8 mouse cellular contexts compared by ENCODE assay signal in the genomic region with DNA sequence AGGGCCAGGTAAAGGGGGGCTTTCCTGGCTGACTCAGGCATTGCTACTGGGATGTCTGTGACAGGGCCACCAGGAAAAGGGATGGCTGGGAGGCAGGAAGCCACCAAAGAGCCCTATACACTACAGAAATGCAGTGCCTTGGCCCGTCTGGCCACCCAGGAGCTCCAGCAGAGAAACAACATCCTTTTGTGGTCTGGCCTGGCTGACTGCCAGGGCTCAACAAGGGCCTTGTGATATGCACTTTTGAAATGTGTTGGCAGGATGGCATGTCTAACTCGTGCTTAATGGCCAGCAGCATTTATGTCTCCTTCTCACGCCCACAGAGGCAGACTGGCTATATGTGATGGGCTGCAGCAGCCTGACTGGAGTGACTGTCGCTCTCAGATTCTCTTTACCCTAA.
DNase-seq lines count a peak whose midpoint lies in the region; ATAC-seq and TF ChIP-seq lines count a peak whose summit lies in the region.

No protein-coding gene starts in this region.

- H3K4me2 ChIP-seq in embryonic facial prominence, embryonic 13.5 days, result peak overlapping the region; percentile 16; the same call in 1 of the 2 replicates
- H3K4me2 ChIP-seq in lung, postnatal 0 days (replicated peaks; ENCODE audit: low read depth, low read length), result no peak overlapping the region

- peak; percentile 38 to 69 for DNase-seq in left cerebral cortex, postnatal 10 days (ENCODE audit: extremely low spot score in 1 of 2, low spot score in 2 of 2)
- DNase-seq in left cerebral cortex, adult 11 months (ENCODE audit: low spot score), result no peak
- DNase-seq in Muller cell, postnatal 12 days (ENCODE audit: inconsistent ontology term), result peak; percentile 92
- DNase-seq in hindbrain, embryonic 10.5 days (ENCODE audit: low spot score), result no peak
- DNase-seq in lung, postnatal 0 days (ENCODE audit: low spot score), result peak; percentile 90
- DNase-seq in skeletal muscle tissue, adult 2 months (ENCODE audit: low read depth, low spot score), result peak; percentile 27
- no peak for DNase-seq in gastrocnemius, postnatal 36 days

- ATAC-seq in embryonic facial prominence, embryonic 13.5 days (ENCODE audit: insufficient number of reproducible peaks, insufficient read depth, low FRiP score, low TSS enrichment, low read depth), result no peak
- ATAC-seq in lung, postnatal 0 days, result peak; percentile 84

- H3K4me3 ChIP-seq in embryonic facial prominence, embryonic 13.5 days, result no peak overlapping the region
- no peak overlapping the region for H3K4me3 ChIP-seq in hindbrain, embryonic 10.5 days
- H3K4me3 ChIP-seq in lung, postnatal 0 days (ENCODE audit: low read depth, low read length), result no peak overlapping the region

- 25% methylated on average over 4 of the region's 4 CpGs for WGBS in embryonic facial prominence, embryonic 13.5 days
- 55% methylated on average over 4 of the region's 4 CpGs for WGBS in hindbrain, embryonic 10.5 days
- 5% methylated on average over 4 of the region's 4 CpGs for WGBS in lung, postnatal 0 days

- TF ChIP-seq EP300 in lung, postnatal 0 days (IDR thresholded peaks at IDR 0.05), result peak; percentile 76

- TF ChIP-seq CTCF in lung, postnatal 0 days (IDR thresholded peaks at IDR 0.05), result no peak

- no peaks in the 10 kb centered on the region for H3K9me3 ChIP-seq in embryonic facial prominence, embryonic 13.5 days
- no peaks in the 10 kb centered on the region for H3K9me3 ChIP-seq in hindbrain, embryonic 10.5 days
- no peaks in the 10 kb centered on the region for H3K9me3 ChIP-seq in lung, postnatal 0 days (ENCODE audit: low read length)

- peak overlapping the region; percentile 85 for H3K27ac ChIP-seq in embryonic facial prominence, embryonic 13.5 days
- H3K27ac ChIP-seq in hindbrain, embryonic 10.5 days, result peak overlapping the region; percentile 35; the same call in 1 of the 2 replicates
- H3K27ac ChIP-seq in lung, postnatal 0 days (ENCODE audit: low read length), result no peak overlapping the region; the same call in 1 of the 2 replicates

- H3K27me3 ChIP-seq in embryonic facial prominence, embryonic 13.5 days, result no peaks in the 10 kb centered on the region
- peaks cover 5% of the 10 kb centered on the region; the same call in 1 of the 2 replicates for H3K27me3 ChIP-seq in hindbrain, embryonic 10.5 days (ENCODE audit: insufficient read depth, poor library complexity, severe bottlenecking)
- no peaks in the 10 kb centered on the region for H3K27me3 ChIP-seq in lung, postnatal 0 days (replicated peaks; ENCODE audit: insufficient read depth, low read length)

- H3K4me1 ChIP-seq in embryonic facial prominence, embryonic 13.5 days, result peaks cover 73% of the 10 kb centered on the region
- H3K4me1 ChIP-seq in hindbrain, embryonic 10.5 days (replicated peaks), result peaks cover 34% of the 10 kb centered on the region
- H3K4me1 ChIP-seq in lung, postnatal 0 days (ENCODE audit: insufficient read depth, low read depth, low read length), result peaks cover 11% of the 10 kb centered on the region; the same call in 1 of the 2 replicates

- no peaks in the 10 kb centered on the region for H3K36me3 ChIP-seq in embryonic facial prominence, embryonic 13.5 days
- no peaks in the 10 kb centered on the region for H3K36me3 ChIP-seq in hindbrain, embryonic 10.5 days
- no peaks in the 10 kb centered on the region for H3K36me3 ChIP-seq in lung, postnatal 0 days (ENCODE audit: insufficient read depth, low read length)

- H3K9ac ChIP-seq in embryonic facial prominence, embryonic 13.5 days, result 0 out of 2 replicates have a peak overlapping the region, but pooled peaks have one; percentile 21
- no peak overlapping the region for H3K9ac ChIP-seq in lung, postnatal 0 days (replicated peaks; ENCODE audit: low read depth)

- intact Hi-C loops in left cerebral cortex, postnatal 10 days (cut with DNase I), result loop anchor here (10.0 kb wide), 1 partner anchor 262 kb away; no protein-coding TSS in a partner anchor
- intact Hi-C loops in gastrocnemius, postnatal 36 days (cut with DNase I), result no loop called here

Comparison
In these comparisons a context has a peak if more than half of its experiments do, and no peak if none do; other contexts are left out.
1. DNase-seq: peak in left cerebral cortex, postnatal 10 days (2 of 2), Muller cell, postnatal 12 days (single experiment), lung, postnatal 0 days (single experiment) and skeletal muscle tissue, adult 2 months (single experiment); none in left cerebral cortex, adult 11 months (single experiment), hindbrain, embryonic 10.5 days (single experiment) and gastrocnemius, postnatal 36 days (0 of 2).